Mouse (Mus musculus) spleen, postnatal 36 days (tissue): ENCODE results near the gene Fnbp1.

Source experiments
- DNase-seq, 2 experiments: peaks; one replicate each; pipeline ENCODE4 v3.0.0; 2022; ENCODE audit warnings: low spot score in 2 of 2, mixed read lengths in 1 of 2

The Fnbp1 gene

GRCm38 (mm10) chr2:30981790-30982513, 159.9 kb downstream of the Fnbp1 start, which contains the start of the genes BC005624 and Usp20:
BC005624 (minus strand) TSS chr2:30982201.
Usp20 (plus strand) TSS chr2:30982279.
- peak; percentile 100 for DNase-seq
